Comparison of ENCODE assay signal across 8 mouse cellular contexts in the genomic region with DNA sequence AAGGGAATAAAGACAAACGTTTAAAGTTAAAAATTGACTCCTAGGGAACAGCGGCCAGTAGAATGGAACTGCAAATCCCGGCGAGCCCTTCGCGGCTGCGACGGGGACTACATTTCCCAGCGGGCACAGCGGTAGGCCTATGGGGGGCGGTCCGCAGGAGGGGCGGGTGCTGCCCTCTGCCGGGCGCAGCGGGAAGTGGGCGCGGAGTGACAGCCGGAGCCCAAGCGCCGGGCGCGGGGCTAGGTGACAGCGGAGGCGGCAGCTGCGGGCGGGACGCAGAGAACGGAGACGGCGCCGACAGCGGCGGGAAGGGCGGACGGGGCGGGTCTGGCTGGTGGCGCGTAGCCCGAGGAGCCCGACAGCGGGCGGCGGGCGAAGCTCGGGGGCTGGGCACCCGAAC. TPM values are rescaled to one million over a fixed set of nuclear protein-coding genes. Genes with fewer than 3 reads are reported as not detected.
DNase-seq lines count a peak whose midpoint lies in the region; ATAC-seq and TF ChIP-seq lines count a peak whose summit lies in the region.

Tfeb (plus strand) TSS at position 175 of the 400 bp plus-strand sequence.

- no peak for TF ChIP-seq POLR2A in bone marrow macrophage, adult 2 months (IDR thresholded peaks at IDR 0.05; ENCODE audit: borderline replicate concordance, low read depth, low read length)

- TF ChIP-seq CTCF in bone marrow macrophage, adult 2 months (IDR thresholded peaks at IDR 0.05; ENCODE audit: low read depth, low read length): 0 out of 2 replicates have a peak, but pooled peaks have one; percentile 15

- H3K36me3 ChIP-seq in embryonic facial prominence, embryonic 15.5 days: no peaks in the 10 kb centered on the region
- H3K36me3 ChIP-seq in limb, embryonic 13.5 days: no peaks in the 10 kb centered on the region
- no peaks in the 10 kb centered on the region for H3K36me3 ChIP-seq in midbrain, embryonic 15.5 days (replicated peaks)

- 2% methylated on average over 38 of the region's 47 CpGs for WGBS in embryonic facial prominence, embryonic 15.5 days
- WGBS in limb, embryonic 13.5 days: under 1% methylated on average over 45 of the region's 47 CpGs
- WGBS in midbrain, embryonic 15.5 days: under 1% methylated on average over 43 of the region's 47 CpGs

- no peaks in the 10 kb centered on the region for H3K27me3 ChIP-seq in embryonic facial prominence, embryonic 15.5 days
- H3K27me3 ChIP-seq in limb, embryonic 13.5 days: peaks cover 7% of the 10 kb centered on the region; the same call in 1 of the 2 replicates
- H3K27me3 ChIP-seq in midbrain, embryonic 15.5 days (replicated peaks): peaks cover 27% of the 10 kb centered on the region

- H3K4me3 ChIP-seq in bone marrow macrophage, adult 2 months (ENCODE audit: insufficient read depth, low read length): peak within 1 kb of the TSS; percentile 92
- H3K4me3 ChIP-seq in embryonic facial prominence, embryonic 15.5 days (replicated peaks): peak within 1 kb of the TSS; percentile 82
- H3K4me3 ChIP-seq in limb, embryonic 13.5 days: peak within 1 kb of the TSS; percentile 82
- peak within 1 kb of the TSS; percentile 56 for H3K4me3 ChIP-seq in midbrain, embryonic 15.5 days

- peak within 1 kb of the TSS; percentile 97 for H3K4me2 ChIP-seq in embryonic facial prominence, embryonic 15.5 days (replicated peaks)
- H3K4me2 ChIP-seq in limb, embryonic 13.5 days (replicated peaks): peak within 1 kb of the TSS; percentile 95
- peak within 1 kb of the TSS; percentile 91 for H3K4me2 ChIP-seq in midbrain, embryonic 15.5 days

- DNase-seq in A20 (ENCODE audit: low read depth, low spot score): peak; percentile 94
- peak; percentile 97 for DNase-seq in heart, adult 8-10 months (ENCODE audit: low spot score)
- DNase-seq in kidney, adult 9 months: peak; percentile 98
- DNase-seq in spleen, adult 18-20 months: peak; percentile 95 to 99

- peaks cover 11% of the 10 kb centered on the region for H3K4me1 ChIP-seq in bone marrow macrophage, adult 2 months (ENCODE audit: control insufficient read depth, insufficient read depth, low read length)
- peaks cover 22% of the 10 kb centered on the region for H3K4me1 ChIP-seq in embryonic facial prominence, embryonic 15.5 days
- H3K4me1 ChIP-seq in limb, embryonic 13.5 days: peaks cover 21% of the 10 kb centered on the region
- H3K4me1 ChIP-seq in midbrain, embryonic 15.5 days: peaks cover 28% of the 10 kb centered on the region

- peak within 1 kb of the TSS; percentile 68 for H3K9ac ChIP-seq in embryonic facial prominence, embryonic 15.5 days
- peak within 1 kb of the TSS; percentile 79 for H3K9ac ChIP-seq in limb, embryonic 13.5 days
- H3K9ac ChIP-seq in midbrain, embryonic 15.5 days: peak within 1 kb of the TSS; percentile 46

- ATAC-seq in embryonic facial prominence, embryonic 15.5 days (ENCODE audit: insufficient number of reproducible peaks, low FRiP score, low TSS enrichment, low read depth): peak; percentile 81
- ATAC-seq in limb, embryonic 13.5 days (ENCODE audit: low FRiP score, low read depth): peak; percentile 72
- ATAC-seq in midbrain, embryonic 15.5 days (replicated peaks): peak; percentile 83

- H3K27ac ChIP-seq in bone marrow macrophage, adult 2 months (ENCODE audit: insufficient read depth, low read depth, low read length): peak within 1 kb of the TSS; percentile 76
- peak within 1 kb of the TSS; percentile 84 for H3K27ac ChIP-seq in embryonic facial prominence, embryonic 15.5 days (replicated peaks)
- peak within 1 kb of the TSS; percentile 80 for H3K27ac ChIP-seq in limb, embryonic 13.5 days
- H3K27ac ChIP-seq in midbrain, embryonic 15.5 days: no peak within 1 kb of the TSS

- H3K9me3 ChIP-seq in embryonic facial prominence, embryonic 15.5 days (replicated peaks): no peaks in the 10 kb centered on the region
- H3K9me3 ChIP-seq in limb, embryonic 13.5 days: no peaks in the 10 kb centered on the region
- no peaks in the 10 kb centered on the region for H3K9me3 ChIP-seq in midbrain, embryonic 15.5 days

RNA-seq across cellular contexts. Expression of gene Tfeb, which starts in this region (rescaled TPM):
- 43.2 and 48.4 TPM in 2 replicates for polyA plus RNA-seq in bone marrow macrophage, adult 2 months (2012; ENCODE audit: insufficient read depth, insufficient read length, missing spikeins)
- polyA plus RNA-seq in embryonic facial prominence, embryonic 15.5 days (2015; fragmentation: Nextera tagmentation; extraction: Ambion mirVana): 13.5 and 14.3 TPM in 2 replicates
- total RNA-seq in heart, adult 8-10 months (2022): 10 to 100 TPM; 36.9 to 42.6 (median 39.1) TPM
- 8.8 and 9.1 TPM in 2 replicates for polyA plus RNA-seq in limb, embryonic 13.5 days (2015; fragmentation: Nextera tagmentation; extraction: Ambion mirVana)
- polyA plus RNA-seq in midbrain, embryonic 15.5 days (2015; fragmentation: Nextera tagmentation; extraction: Ambion mirVana): 3.2 and 3.8 TPM in 2 replicates
